Mouse (Mus musculus) lung, adult 18-20 months (tissue): Measurements from ENCODE around the gene Gng7.
"Not testable (repeated sequence)": the region's sequence is repeated elsewhere in the genome, so short reads cannot be mapped to it uniquely, and the experiment has no call there.

ENCODE experiments used
- DNase-seq, 2 experiments: peaks; one replicate each; pipeline ENCODE4 v3.0.0; 2022; ENCODE audit warnings: mixed read lengths in 2 of 2

Gng7 gene

GRCm38 (mm10) chr10:81014393-81015384 lies at the start of gene Gng7:
Gene Gng7, minus strand, starts transcription at chr10:81014945.
- DNase-seq: peak; percentile 96 to 97

GRCm38 (mm10) chr10:81064519-81064918 lies 49.8 kb upstream of the Gng7 start:
- DNase-seq: not testable (repeated sequence)

- DNase-seq: peak; percentile 28 to 48
These were observed 48.0 kb upstream of the Gng7 start for GRCm38 (mm10) chr10:81062710-81063109.

- peak; percentile 99 to 100 for DNase-seq
These were observed 45.1 kb upstream of the Gng7 start, which contains the start of gene Sgta for GRCm38 (mm10) chr10:81059603-81060543. Gene Sgta, minus strand, starts transcription at chr10:81060181.

DNA sequence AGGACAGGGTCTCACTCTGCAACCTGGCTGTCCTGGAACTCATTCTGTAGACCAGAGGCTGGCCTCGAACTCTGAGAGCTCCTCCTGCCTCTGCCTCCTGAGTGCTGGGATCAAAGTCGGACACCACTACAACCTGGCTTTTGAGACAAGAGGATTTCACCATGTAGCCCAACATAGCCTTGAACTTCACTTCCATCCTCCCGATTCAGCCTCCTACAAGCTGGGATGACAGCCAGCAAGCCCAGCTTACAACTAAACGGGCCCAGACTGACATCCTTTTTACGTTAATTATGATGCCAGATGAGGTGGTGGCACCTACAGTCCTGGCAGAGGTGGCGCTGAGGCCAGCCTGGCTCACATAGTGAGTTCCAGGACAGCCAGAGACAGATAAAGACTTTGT lies 44.2 kb upstream of the Gng7 start:
- DNase-seq: no peak

DNA sequence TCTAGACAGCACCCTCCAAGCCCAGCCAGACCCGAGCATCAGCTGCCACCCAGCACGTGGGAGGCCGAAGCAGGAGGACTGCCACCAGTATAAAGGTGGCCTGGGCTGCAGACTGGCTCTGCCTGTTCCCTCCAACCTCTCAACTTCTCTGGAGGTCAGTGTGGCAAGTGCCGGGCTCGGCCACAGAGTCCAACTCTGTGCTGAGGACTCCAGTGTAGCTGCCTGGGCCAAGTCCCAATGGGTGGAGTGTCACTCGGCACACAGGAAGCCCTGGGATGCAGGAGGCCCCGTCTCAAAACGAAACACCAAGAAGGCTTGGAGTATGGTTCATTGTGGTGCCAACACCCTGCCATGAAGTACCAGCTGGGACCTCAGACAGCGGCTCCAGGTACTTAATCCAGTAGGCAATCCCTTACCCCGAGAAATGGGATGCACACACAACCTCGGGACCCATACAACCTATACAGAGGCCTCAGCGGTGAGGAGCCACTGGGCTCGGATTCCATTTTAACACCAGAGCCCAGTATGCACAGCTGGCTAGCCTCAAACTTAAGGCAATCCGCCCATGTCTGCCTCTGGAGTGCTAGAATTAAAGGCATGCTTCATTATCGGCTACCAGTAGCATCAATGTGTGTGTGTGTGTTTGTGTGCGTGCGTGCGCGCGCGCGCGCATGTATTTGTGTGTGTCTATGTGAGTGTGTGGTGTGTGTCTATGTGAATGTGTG lies 42.8 kb upstream of the Gng7 start:
- DNase-seq: no peak

GRCm38 (mm10) chr10:81055802-81056340 lies 41.1 kb upstream of the Gng7 start:
- DNase-seq: not testable (repeated sequence)

DNA sequence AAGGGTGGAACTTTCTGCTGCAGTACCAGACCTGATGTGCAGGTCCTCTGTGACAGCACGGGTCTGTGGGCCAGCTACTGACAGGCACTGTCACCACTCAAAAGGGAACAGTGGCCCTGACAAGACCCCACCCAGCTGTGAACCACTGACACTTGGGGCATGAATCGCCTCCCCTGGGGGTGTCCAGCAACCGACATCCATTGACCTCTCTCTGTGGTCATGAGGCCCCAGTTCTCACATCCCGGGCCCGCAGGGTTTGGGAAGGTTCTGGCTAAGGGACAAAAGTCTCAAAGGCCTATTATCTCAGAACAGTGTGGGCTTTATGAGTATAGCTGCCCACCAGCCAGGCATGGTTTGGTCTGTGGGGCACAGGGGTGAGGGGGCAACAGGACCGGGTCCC lies 40.4 kb upstream of the Gng7 start:
- DNase-seq: no peak

GRCm38 (mm10) chr10:81052577-81052976 lies 37.8 kb upstream of the Gng7 start:
- no peak for DNase-seq

DNA sequence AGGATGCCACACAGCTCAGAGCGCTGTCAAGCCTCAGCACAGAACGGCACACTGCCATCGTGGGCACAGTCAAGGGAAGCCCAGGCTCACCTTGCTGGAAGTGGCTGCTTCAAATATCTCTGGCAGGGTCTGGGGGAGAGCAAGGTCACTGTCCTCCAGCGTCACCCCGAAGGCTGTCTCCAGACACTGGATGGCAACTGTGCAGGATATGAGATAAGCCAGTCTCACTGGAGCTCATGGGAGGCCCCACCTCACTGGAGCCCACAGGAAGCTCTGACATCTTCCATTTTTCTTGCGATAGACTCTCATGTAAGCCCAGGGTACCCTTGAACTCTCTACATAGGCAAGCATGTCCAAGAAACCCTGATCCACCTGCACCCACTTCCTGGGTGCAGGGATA lies 36.4 kb upstream of the Gng7 start:
- DNase-seq: no peak

- no peak for DNase-seq
These were observed 35.9 kb upstream of the Gng7 start for GRCm38 (mm10) chr10:81050645-81051044.

GRCm38 (mm10) chr10:81045246-81045645 lies 30.5 kb upstream of the Gng7 start:
- DNase-seq: not testable (repeated sequence)

GRCm38 (mm10) chr10:81041458-81042175 lies 26.9 kb upstream of the Gng7 start:
- DNase-seq: peak; percentile 60 to 64

DNA sequence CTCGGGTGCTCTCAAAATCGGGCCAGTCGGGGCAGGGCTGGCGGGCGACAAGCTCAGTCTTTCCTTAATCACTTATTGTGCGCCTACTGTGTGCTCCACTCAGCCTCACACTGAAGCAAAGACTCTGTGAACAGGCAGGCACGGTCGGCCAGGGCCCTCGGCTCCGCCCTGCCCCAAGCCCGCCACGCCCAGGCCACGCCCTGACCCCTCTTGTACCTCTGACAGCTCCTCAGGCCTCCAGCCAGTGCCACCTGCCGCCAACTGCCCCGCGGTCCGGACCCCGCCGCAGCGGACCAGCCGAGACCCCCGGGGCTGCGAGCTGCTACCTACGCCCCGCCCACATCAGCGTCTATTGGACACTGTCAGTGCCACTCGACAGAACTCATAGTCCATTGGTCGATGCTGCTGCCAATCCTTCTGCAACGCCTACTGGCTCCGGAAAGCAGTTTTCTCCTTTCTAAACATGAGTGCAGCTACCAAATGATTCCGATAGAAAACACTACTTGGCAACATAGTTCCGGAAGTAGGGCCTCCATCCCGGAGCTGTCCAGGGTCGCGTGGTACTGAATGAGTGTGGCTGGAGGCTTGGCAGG lies 22.3 kb upstream of the Gng7 start, which contains the start of gene Slc39a3:
Slc39a3 (minus strand) TSS at position 439 of the 593 bp plus-strand sequence.
- peak; percentile 98 to 99 for DNase-seq

- DNase-seq: no peak
These were observed 21.5 kb upstream of the Gng7 start for GRCm38 (mm10) chr10:81036251-81036650.

GRCm38 (mm10) chr10:81033586-81033985 lies 18.8 kb upstream of the Gng7 start:
- DNase-seq: no peak

DNA sequence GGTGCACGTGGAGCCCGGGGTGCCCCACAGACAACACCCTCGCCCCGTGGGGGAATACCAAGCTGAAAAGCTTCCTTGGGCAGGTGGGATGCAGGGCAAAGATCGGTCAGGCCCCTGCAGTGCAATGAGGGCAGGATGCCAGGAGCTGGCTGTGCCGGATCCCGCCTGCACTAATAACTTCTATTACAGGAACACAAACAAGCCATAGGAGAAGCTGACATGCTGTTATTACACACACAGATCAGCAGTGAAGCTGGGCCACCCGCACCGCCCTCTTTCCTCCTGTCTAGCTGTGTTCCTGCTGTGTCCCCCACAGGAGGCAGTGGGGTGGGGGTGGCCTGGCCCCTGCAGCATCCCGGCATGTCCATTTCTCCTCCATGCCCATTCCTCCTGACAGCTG lies 14.3 kb upstream of the Gng7 start:
- DNase-seq: no peak

DNA sequence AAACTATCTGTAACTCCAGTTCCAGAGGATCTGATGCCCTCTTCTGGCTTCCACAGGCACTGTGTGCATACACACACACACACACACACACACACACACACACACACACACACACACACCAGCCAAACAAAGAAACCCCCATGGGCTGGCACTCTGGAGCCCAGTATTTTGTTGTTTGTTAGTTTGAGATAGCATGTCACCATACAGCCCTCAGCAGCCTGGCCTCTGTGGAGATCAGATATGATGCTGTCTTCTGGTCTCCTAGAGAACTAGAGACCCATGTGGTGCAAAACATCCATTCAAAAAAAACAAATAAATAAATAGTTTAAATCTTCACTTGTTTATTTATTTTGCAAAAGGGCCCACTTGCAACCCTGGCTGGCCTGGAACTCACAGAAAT lies 13.5 kb upstream of the Gng7 start:
- no peak for DNase-seq

DNA sequence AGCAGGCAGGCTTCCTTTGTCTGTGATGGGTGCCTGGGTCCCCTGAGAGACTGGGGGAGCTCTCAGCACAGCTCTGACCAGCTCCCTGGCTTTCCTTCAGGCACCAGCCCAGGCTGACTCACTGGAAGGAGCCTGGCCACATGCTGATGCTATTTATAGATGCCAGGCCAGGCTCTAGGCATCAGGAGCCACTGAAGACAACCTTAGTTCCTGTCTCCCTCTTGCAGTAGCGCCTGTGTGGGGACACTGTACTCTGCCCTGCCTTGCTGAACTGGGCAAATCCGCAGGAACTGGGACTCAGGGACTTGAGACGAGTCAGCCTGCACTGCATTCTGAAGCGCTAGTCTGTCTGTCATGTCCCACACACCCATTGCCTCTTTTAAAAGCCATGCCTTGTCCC lies 12.6 kb upstream of the Gng7 start:
- no peak for DNase-seq

DNA sequence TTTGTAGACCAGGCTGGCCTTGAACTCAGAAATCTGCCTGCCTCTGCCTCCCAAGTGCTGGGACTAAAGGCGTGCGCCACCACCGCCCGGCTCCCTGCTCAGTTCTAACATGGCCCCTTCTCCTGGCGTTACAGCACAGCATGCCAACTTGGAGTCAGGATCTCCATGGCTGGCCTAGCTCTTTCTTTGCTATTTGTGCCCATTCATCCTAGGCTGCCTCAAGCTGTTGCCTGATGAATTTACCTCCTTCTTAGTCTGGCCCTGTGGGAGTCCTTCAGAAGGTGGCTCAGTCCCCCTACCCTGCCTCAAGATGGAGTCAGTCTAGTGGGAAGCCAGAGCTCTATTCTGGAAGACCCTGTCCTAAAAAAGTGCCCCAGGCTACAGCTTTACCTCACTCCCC lies 12.1 kb upstream of the Gng7 start:
- DNase-seq: no peak
